Mouse (Mus musculus) cortical plate, adult 2 months (tissue): ENCODE measurements around the gene Ccl9.

ENCODE experiments used
- CTCF ChIP-seq: fragments of 200-500 bp; IDR thresholded peaks from 2 replicates; pipeline ENCODE4 v1.5.1; 2011; ENCODE audit warnings: mild to moderate bottlenecking, control low read depth, low read length; ENCODE audit not compliant: insufficient read depth; ENCODE audit errors: extremely low read depth
- POLR2A ChIP-seq: fragments of 200-500 bp; IDR thresholded peaks from 2 replicates; pipeline ENCODE4 v1.6.1; 2011; ENCODE audit warnings: mild to moderate bottlenecking, low read length, control low read depth; ENCODE audit not compliant: insufficient read depth; ENCODE audit errors: extremely low read depth

DNA sequence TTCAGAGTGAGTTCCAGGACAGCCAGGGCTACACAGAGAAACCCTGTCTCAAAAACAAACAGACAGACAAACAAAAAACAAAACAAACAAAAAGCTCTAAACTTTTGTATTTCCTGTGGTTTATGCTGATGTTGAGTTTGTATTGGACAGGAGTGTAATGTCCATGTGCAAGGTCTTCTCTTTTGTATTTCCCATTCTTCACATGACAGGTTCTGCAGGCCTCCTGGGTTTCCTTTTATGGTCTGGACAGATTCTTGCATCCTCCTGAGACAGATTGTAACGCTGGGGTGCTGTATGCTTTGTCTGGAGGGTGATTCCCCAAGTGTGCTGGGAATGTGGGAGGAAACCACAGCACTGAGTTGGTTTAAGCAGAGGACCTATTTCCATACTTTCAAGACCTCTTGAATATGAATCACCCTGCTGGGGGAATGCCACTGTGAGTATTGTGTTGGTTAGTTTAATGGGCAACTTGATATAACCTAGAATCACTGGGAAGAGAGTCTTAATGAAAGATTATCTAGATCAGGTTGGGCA lies 2.3 kb upstream of the Ccl9 start:
- TF ChIP-seq POLR2A: no peak
- TF ChIP-seq CTCF: no peak
